Mouse (Mus musculus) erythroblast, embryonic 14.5 days (primary cell): ENCODE data around the gene Tedc2.

Experiments
- GATA1 ChIP-seq: IDR thresholded peaks from 2 replicates; pipeline ENCODE4 v1.6.1; 2012; ENCODE audit warnings: low read length, inconsistent platforms, mixed read lengths
- TAL1 ChIP-seq: IDR thresholded peaks from 3 replicates; pipeline ENCODE4 v1.6.1; 2012; ENCODE audit warnings: low read length, inconsistent platforms, mixed read lengths

- TF ChIP-seq GATA1 (no peak), TAL1 (no peak)
Measured at GRCm38 (mm10) chr17:24192848-24193247, 27.8 kb downstream of the Tedc2 start.
